Mouse (Mus musculus) cerebellum, adult 18-20 months (tissue): ENCODE measurements around the gene 1700025G04Rik.

Source experiments
- DNase-seq, 2 experiments: peaks; one replicate each; pipeline ENCODE4 v3.0.0; 2021

Gene 1700025G04Rik

GRCm38 (mm10) chr1:151994271-151994670, 95.7 kb downstream of the 1700025G04Rik start:
- peak; percentile 69 for DNase-seq

GRCm38 (mm10) chr1:151991505-151991904, 98.4 kb downstream of the 1700025G04Rik start:
- no peak for DNase-seq

GRCm38 (mm10) chr1:151990615-151991014, 99.3 kb downstream of the 1700025G04Rik start:
- no peak for DNase-seq

- DNase-seq = no peak
These were observed 101.2 kb downstream of the 1700025G04Rik start for GRCm38 (mm10) chr1:151988713-151989112.

- peak; percentile 72 to 86 for DNase-seq
These were observed 101.9 kb downstream of the 1700025G04Rik start for GRCm38 (mm10) chr1:151988066-151988465.

- DNase-seq = peak; percentile 78 to 88
These were observed 103.7 kb downstream of the 1700025G04Rik start for GRCm38 (mm10) chr1:151986024-151986778.

- DNase-seq = no peak
These were observed 104.9 kb downstream of the 1700025G04Rik start for GRCm38 (mm10) chr1:151985056-151985455.

GRCm38 (mm10) chr1:151983991-151984390, 105.9 kb downstream of the 1700025G04Rik start:
- DNase-seq = no peak

- peak; percentile 57 to 65 for DNase-seq
These were observed 109.4 kb downstream of the 1700025G04Rik start for GRCm38 (mm10) chr1:151980498-151980897.

- no peak for DNase-seq
These were observed 110.0 kb downstream of the 1700025G04Rik start for GRCm38 (mm10) chr1:151979803-151980456.

GRCm38 (mm10) chr1:151978751-151979150, 111.2 kb downstream of the 1700025G04Rik start:
- DNase-seq = peak; percentile 30 to 42

- DNase-seq = no peak
These were observed 112.3 kb downstream of the 1700025G04Rik start for GRCm38 (mm10) chr1:151977596-151977995.

GRCm38 (mm10) chr1:151976850-151977249, 113.1 kb downstream of the 1700025G04Rik start:
- DNase-seq = no peak

GRCm38 (mm10) chr1:151975418-151976379, 114.2 kb downstream of the 1700025G04Rik start:
- DNase-seq = no peak

GRCm38 (mm10) chr1:151974887-151975286, 115.0 kb downstream of the 1700025G04Rik start:
- no peak for DNase-seq

- no peak for DNase-seq
These were observed 115.5 kb downstream of the 1700025G04Rik start for GRCm38 (mm10) chr1:151974424-151974823.

- DNase-seq = no peak
These were observed 116.7 kb downstream of the 1700025G04Rik start for GRCm38 (mm10) chr1:151973110-151973700.

GRCm38 (mm10) chr1:151971581-151971980, 118.3 kb downstream of the 1700025G04Rik start:
- DNase-seq = no peak

GRCm38 (mm10) chr1:151968126-151968525, 121.8 kb downstream of the 1700025G04Rik start:
- no peak for DNase-seq

GRCm38 (mm10) chr1:151964811-151965210, 125.1 kb downstream of the 1700025G04Rik start:
- peak in 1 of 2 experiments; percentile 53 for DNase-seq

GRCm38 (mm10) chr1:151963248-151963647, 126.7 kb downstream of the 1700025G04Rik start:
- no peak for DNase-seq

GRCm38 (mm10) chr1:151962078-151962477, 127.8 kb downstream of the 1700025G04Rik start:
- DNase-seq = no peak
